Mouse (Mus musculus) erythroblast, adult 5-6 weeks (primary cell): ENCODE measurements around the gene Krtap26-1. TPM values are rescaled to one million over a fixed set of nuclear protein-coding genes. Genes with fewer than 3 reads are reported as not detected.

Experiments used
- ATAC-seq: replicated peaks from 2 replicates; pipeline ENCODE4 v1.8.0; 2016; ENCODE audit warnings: moderate number of reproducible peaks, mild to moderate bottlenecking, moderate TSS enrichment, inconsistent platforms; ENCODE audit not compliant: poor library complexity, low FRiP score, severe bottlenecking
- total RNA-seq, 2 experiments: library from RNA; stranded (forward) in 1 of 2; stranded (reverse) in 1 of 2; fragments of 150-400 nt in 1 of 2; fragments of 200-764, 138-1000 nt in 1 of 2; gene quantifications; 2 replicates each; pipeline versions ENCODE4 v1.2.3 to v1.2.4; 2015 to 2017; ENCODE audit warnings: low replicate concordance in 2 of 2

Krtap26-1 gene
- total RNA-seq (2015; ENCODE audit: low replicate concordance): not detected in 2 replicates
- total RNA-seq (2017; ENCODE audit: low replicate concordance): not detected in 2 replicates

DNA sequence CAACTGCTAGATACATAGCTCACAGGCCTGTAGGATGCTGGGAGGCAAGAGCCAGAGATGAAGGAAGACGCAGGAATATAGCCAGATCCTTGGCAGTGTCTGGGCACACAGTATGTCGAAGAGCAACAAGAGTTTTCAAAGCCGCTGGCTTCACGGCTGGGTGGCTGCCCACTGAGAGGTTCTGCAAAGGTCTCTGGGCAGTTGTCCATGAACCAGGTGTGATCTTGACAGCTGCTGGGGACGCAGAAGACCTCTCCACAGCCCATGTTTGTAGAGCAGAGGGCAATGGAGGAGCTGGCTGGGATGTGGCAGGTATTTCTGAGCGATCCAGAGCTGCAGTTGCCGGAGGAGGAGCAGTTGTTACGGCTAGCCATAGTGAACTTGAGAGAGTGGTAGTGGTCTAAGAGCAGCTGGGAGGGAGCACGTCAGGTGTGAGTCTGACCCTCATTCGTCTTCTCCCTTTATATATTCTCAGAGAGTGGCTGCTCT lies at the start of gene Krtap26-1:
TSS of gene Krtap26-1 (minus strand) at position 439 of the 489 bp plus-strand sequence.
- no peak for ATAC-seq

DNA sequence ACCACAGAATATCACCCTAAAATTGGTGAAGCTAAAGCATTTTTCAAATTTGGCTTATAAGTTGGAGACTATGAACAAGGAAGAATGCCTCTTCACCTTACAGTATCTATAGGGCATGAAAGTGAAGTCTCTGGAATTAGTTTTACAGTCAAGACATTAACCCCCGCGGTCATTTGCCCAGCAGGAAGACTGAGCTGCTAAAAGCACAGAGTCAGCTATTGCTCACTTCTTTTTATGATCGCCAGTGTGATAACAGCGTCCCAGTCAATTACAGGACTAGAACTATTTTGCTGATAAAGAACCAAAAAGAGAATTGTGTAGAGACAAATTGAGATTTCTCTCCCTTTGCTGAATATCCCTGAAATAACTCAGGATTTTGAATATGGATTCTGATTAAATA lies 48.7 kb upstream of the Krtap26-1 start:
- ATAC-seq: no peak

GRCm38 (mm10) chr16:88681282-88681681 lies 33.7 kb upstream of the Krtap26-1 start:
- ATAC-seq: no peak

- no peak for ATAC-seq
Observed at GRCm38 (mm10) chr16:88679099-88679498, 31.5 kb upstream of the Krtap26-1 start.

- ATAC-seq: no peak
Observed at GRCm38 (mm10) chr16:88671571-88671970, 24.0 kb upstream of the Krtap26-1 start, which contains the start of gene Krtap27-1. TSS of gene Krtap27-1 (minus strand) at chr16:88671671.

DNA sequence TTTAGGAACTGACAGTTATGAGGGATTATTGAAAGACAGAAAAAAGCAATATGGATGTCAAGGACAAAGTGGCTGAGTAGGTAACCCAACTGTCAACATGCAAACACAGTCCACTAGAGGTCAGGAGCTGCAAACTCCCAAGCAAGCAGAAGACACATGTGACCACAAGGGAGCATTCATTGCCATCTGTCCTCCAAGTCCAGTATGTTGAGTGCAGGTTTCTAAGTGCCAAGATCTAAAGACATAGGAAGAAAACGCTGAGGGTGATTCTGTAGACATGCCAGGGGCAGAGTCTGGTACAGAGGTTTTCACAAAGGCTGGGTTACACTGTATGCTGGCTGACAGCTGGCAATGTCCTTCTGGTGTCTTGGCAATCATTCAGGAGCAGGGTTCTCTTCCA lies 9.8 kb upstream of the Krtap26-1 start:
- ATAC-seq: no peak

GRCm38 (mm10) chr16:88651952-88652351 lies 4.4 kb upstream of the Krtap26-1 start:
- no peak for ATAC-seq

- ATAC-seq: no peak
Observed at GRCm38 (mm10) chr16:88651082-88651481, 3.5 kb upstream of the Krtap26-1 start.

- ATAC-seq: no peak
Observed at GRCm38 (mm10) chr16:88646366-88647111, 1.1 kb downstream of the Krtap26-1 start.

GRCm38 (mm10) chr16:88640053-88640452 lies 7.5 kb downstream of the Krtap26-1 start:
- no peak for ATAC-seq

GRCm38 (mm10) chr16:88635142-88635541 lies 12.5 kb downstream of the Krtap26-1 start:
- no peak for ATAC-seq

DNA sequence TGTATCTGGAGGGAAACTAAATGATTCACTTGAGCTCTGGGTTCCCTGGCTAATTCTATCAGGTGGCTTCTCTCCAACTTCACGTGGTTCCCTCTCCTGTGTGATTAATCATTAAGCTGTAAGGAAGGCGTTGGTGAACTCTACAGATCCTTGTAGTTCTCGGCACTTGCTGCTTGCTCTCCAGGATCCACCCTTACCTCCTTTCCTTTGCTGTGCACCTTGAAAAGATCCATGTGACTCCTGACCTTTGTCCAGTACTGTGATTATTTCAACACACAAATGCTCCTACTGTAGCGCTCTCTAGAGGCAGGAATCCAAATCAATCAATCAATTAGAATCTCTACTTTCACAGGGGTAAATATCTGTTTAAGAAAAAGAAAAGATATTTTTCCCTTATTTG lies 16.1 kb downstream of the Krtap26-1 start:
- ATAC-seq: no peak

- no peak for ATAC-seq
Observed at GRCm38 (mm10) chr16:88627566-88627965, 20.0 kb downstream of the Krtap26-1 start, which contains the start of gene 2310079G19Rik. TSS of gene 2310079G19Rik (minus strand) at chr16:88627666.

DNA sequence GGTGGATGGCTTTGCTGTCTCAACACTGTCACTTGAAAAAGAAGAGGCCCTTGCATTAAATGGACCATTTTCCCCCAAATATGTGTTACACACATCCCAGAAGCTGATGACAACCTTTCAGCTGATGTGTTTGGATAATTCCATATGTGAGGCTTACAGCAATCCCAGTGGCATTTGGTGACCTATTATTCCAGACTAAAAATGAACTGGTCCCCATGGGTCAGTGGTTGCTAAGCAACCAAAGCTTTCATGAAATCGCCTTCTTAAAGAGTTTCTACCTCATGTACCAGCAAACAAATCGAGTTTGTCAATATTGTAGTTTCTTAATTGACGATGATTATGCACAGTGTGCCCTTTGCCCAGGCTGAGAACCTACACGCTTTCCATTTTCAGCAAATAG lies 34.9 kb downstream of the Krtap26-1 start:
- no peak for ATAC-seq

- ATAC-seq: no peak
Observed at GRCm38 (mm10) chr16:88611922-88612321, 35.7 kb downstream of the Krtap26-1 start, which contains the start of gene Krtap24-1. TSS of gene Krtap24-1 (minus strand) at chr16:88612279.

DNA sequence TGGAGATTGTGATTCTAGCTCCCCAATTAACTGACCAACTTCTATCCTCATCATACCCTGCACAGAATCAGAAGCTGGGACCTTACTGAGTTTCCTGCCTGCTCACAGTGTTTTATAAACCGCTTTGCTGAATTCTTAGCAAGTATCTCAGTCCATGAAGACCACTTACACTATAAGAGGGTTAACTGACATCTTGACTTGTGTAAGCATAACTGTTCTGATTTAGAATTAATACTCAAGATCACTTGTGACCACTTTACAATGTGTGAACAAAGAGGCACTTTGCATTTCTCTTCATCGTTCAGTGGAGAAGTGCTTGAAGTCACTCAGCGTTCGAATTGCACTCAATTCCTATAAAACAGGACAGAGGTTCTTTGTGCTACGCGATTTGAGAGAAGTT lies 43.0 kb downstream of the Krtap26-1 start:
- no peak for ATAC-seq

- no peak for ATAC-seq
Observed at GRCm38 (mm10) chr16:88602464-88602863, 45.1 kb downstream of the Krtap26-1 start.

DNA sequence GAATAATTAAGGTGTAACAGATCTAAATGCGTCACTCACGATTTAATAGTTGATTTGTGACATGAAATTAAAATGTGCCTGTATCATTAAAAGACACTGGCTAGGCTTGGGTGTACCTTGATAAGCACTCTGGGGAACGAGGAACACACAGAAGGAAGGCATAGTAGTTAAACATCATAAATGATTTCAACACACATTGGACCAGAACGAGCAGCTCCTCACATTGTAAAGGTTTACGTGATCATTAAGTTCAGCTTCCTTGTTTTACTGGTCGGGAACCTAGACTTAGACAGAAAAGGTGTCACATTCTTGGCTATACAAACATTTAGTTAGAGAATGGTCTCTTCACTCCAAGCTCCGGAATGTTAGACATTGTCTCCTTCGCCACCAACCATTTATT lies 47.3 kb downstream of the Krtap26-1 start:
- ATAC-seq: no peak

DNA sequence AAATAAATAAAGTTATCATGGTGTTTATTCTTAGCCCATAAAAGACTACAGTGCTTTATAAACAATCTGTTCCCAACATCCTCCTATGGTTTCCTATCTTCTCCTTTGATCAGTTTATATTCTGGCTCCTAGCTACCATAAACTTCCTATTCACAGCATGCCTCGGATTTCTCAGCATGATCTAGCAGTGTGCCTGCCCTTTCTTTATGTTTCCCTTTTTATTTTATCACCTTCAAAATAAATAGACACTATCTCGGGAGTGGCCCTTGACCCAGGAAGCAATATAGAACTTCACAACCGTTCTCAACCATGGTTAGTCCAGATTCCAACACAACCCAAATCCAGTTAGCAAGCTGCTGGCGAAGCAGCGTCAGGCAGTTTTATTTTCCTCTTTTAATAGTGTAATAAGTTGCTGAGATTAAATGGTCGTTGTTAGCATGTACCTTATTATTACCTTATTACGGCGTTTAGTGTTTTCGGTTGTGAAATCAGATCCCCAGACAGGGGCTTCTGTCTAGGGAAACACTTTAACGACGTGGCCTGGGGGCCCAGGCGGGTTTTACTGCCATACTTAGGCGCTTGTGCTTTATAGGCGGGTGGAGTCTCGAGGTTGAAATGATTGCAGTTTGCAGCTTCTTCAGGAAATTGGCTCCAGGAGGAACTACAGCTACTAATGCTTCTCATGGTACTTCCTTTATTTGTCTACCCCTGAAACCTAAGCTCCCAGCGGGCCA lies 47.9 kb downstream of the Krtap26-1 start:
- no peak for ATAC-seq
